ENCODE assay signal across 12 mouse cellular contexts in genomic region chr3:122519082-122519481, GRCm38 (mm10).
A peak's percentile ranks its signal among the peaks of the same experiment; 100 is the strongest.
DNase-seq lines count a peak whose midpoint lies in the region; ATAC-seq and TF ChIP-seq lines count a peak whose summit lies in the region.
"Had no signal": no experiment of that assay in that cellular context is flagged by ENCODE, and none has a peak within 500 bp of the region (broad histone marks: within the 10 kb centered on the region; RNA-seq: fewer than 3 reads in every experiment).

No protein-coding gene starts in this region.

- no peak for ATAC-seq in embryonic facial prominence, embryonic 14.5 days (ENCODE audit: low read depth)
- peak; percentile 14; the same call in 1 of the 2 replicates for ATAC-seq in hindbrain, postnatal 0 days
- ATAC-seq in midbrain, embryonic 16.5 days = peak; percentile 47

- peak overlapping the region; percentile 68; the same call in 1 of the 2 replicates for H3K27ac ChIP-seq in embryonic facial prominence, embryonic 14.5 days (replicated peaks; ENCODE audit: low read depth, low read length)
- peak overlapping the region; percentile 36; the same call in 1 of the 2 replicates for H3K27ac ChIP-seq in hindbrain, postnatal 0 days
- peak overlapping the region; percentile 64 for H3K27ac ChIP-seq in midbrain, embryonic 16.5 days (ENCODE audit: low read length)

- 30% methylated on average over 12 of the region's 13 CpGs for WGBS in embryonic facial prominence, embryonic 14.5 days
- 36% methylated on average over 13 of the region's 13 CpGs for WGBS in hindbrain, postnatal 0 days
- 40% methylated on average over 12 of the region's 13 CpGs for WGBS in midbrain, embryonic 16.5 days

- TF ChIP-seq CTCF in hindbrain, postnatal 0 days (IDR thresholded peaks at IDR 0.05; ENCODE audit: low read depth) = no peak

- H3K4me1 ChIP-seq in embryonic facial prominence, embryonic 14.5 days (ENCODE audit: control insufficient read depth, insufficient read depth, low read length) = peaks cover 35% of the 10 kb centered on the region
- H3K4me1 ChIP-seq in hindbrain, postnatal 0 days (ENCODE audit: insufficient read depth, low read length) = peaks cover 29% of the 10 kb centered on the region
- peaks cover 26% of the 10 kb centered on the region for H3K4me1 ChIP-seq in midbrain, embryonic 16.5 days (ENCODE audit: control insufficient read depth, insufficient read depth, low read length)

- DNase-seq in embryo, embryonic 10.5 days (ENCODE audit: low spot score) = peak; percentile 47
- peak; percentile 63 for DNase-seq in embryonic facial prominence, embryonic 14.5 days (ENCODE audit: low spot score)
- DNase-seq in hindbrain, postnatal 0 days (ENCODE audit: low spot score) = peak; percentile 51
- no peak for DNase-seq in adrenal gland, adult 8-10 months
- no peak for DNase-seq in kidney, adult 11 months
- no peak for DNase-seq in layer of hippocampus, postnatal 36 days
- DNase-seq in urinary bladder, postnatal 25 days (ENCODE audit: low spot score) = no peak
- DNase-seq: heart, postnatal 14 days; kidney, postnatal 25 days; lung, postnatal 36 days; thymus, postnatal 14 days had no signal

- no peaks in the 10 kb centered on the region for H3K27me3 ChIP-seq in embryonic facial prominence, embryonic 14.5 days (replicated peaks; ENCODE audit: control insufficient read depth, insufficient read depth, low read length)
- H3K27me3 ChIP-seq in hindbrain, postnatal 0 days (ENCODE audit: insufficient read depth, low read length) = no peaks in the 10 kb centered on the region
- H3K27me3 ChIP-seq in midbrain, embryonic 16.5 days (ENCODE audit: control insufficient read depth, insufficient read depth, low read depth, low read length) = no peaks in the 10 kb centered on the region

- H3K4me3 ChIP-seq in embryonic facial prominence, embryonic 14.5 days (ENCODE audit: low read depth, low read length) = no peak overlapping the region
- H3K4me3 ChIP-seq in hindbrain, postnatal 0 days (ENCODE audit: low read length) = no peak overlapping the region
- no peak overlapping the region for H3K4me3 ChIP-seq in midbrain, embryonic 16.5 days (ENCODE audit: low read depth, low read length)

- no peak overlapping the region for H3K9ac ChIP-seq in embryonic facial prominence, embryonic 14.5 days (ENCODE audit: low read depth, low read length)
- H3K9ac ChIP-seq in hindbrain, postnatal 0 days (replicated peaks; ENCODE audit: low read length) = no peak overlapping the region
- H3K9ac ChIP-seq in midbrain, embryonic 16.5 days (ENCODE audit: low read depth, low read length) = no peak overlapping the region

- H3K9me3 ChIP-seq in embryonic facial prominence, embryonic 14.5 days (ENCODE audit: control insufficient read depth, low read length) = no peaks in the 10 kb centered on the region
- no peaks in the 10 kb centered on the region for H3K9me3 ChIP-seq in hindbrain, postnatal 0 days (ENCODE audit: low read length)
- no peaks in the 10 kb centered on the region for H3K9me3 ChIP-seq in midbrain, embryonic 16.5 days (replicated peaks; ENCODE audit: control insufficient read depth, low read length, poor library complexity, severe bottlenecking)

- no peaks in the 10 kb centered on the region for H3K36me3 ChIP-seq in embryonic facial prominence, embryonic 14.5 days (ENCODE audit: control insufficient read depth, insufficient read depth, low read length)
- H3K36me3 ChIP-seq in hindbrain, postnatal 0 days (ENCODE audit: insufficient read depth, low read length) = no peaks in the 10 kb centered on the region
- H3K36me3 ChIP-seq in midbrain, embryonic 16.5 days (ENCODE audit: control insufficient read depth, insufficient read depth, low read length) = no peaks in the 10 kb centered on the region

- H3K4me2 ChIP-seq in embryonic facial prominence, embryonic 14.5 days (ENCODE audit: low read depth, low read length) = peak overlapping the region; percentile 15; the same call in 1 of the 2 replicates
- no peak overlapping the region for H3K4me2 ChIP-seq in hindbrain, postnatal 0 days (ENCODE audit: low read depth, low read length)
- peak overlapping the region; percentile 37 for H3K4me2 ChIP-seq in midbrain, embryonic 16.5 days (ENCODE audit: low read length)

Comparison
In these comparisons a context has a peak if more than half of its experiments do, and no peak if none do; other contexts are left out.
1. DNase-seq: peak in embryo, embryonic 10.5 days (single experiment), embryonic facial prominence, embryonic 14.5 days (single experiment) and hindbrain, postnatal 0 days (single experiment); none in adrenal gland, adult 8-10 months (single experiment), kidney, adult 11 months (single experiment), layer of hippocampus, postnatal 36 days (0 of 2) and urinary bladder, postnatal 25 days (single experiment).
2. Peak in every context shown above with its lines, with median percentiles within 50 percentile points of each other: H3K27ac ChIP-seq.